Mouse (Mus musculus) small intestine, adult 2 months (tissue): Measurements from ENCODE around the gene Ptrh2. TPM values are rescaled to one million over a fixed set of nuclear protein-coding genes. Genes with fewer than 3 reads are reported as not detected.

Experiments used
- H3K27ac ChIP-seq: fragments of 200-500 bp; 2 replicates; pipeline ENCODE4 v1.5.1; 2012; ENCODE audit warnings: low read depth, low read length, control low read depth, inconsistent platforms; ENCODE audit not compliant: insufficient read depth
- H3K27me3 ChIP-seq: fragments of 200-500 bp; 2 replicates; pipeline ENCODE4 v1.6.1; 2012; ENCODE audit warnings: mild to moderate bottlenecking, moderate library complexity, low read length, inconsistent platforms; ENCODE audit not compliant: control insufficient read depth, insufficient read depth
- H3K36me3 ChIP-seq: fragments of 200-500 bp; 2 replicates; pipeline ENCODE4 v1.6.1; 2012; ENCODE audit warnings: mild to moderate bottlenecking, low read length, control low read depth, inconsistent platforms; ENCODE audit not compliant: control insufficient read depth, insufficient read depth
- H3K4me1 ChIP-seq: fragments of 200-500 bp; 2 replicates; pipeline ENCODE4 v1.6.1; 2012; ENCODE audit warnings: low read length, inconsistent platforms, mixed read lengths; ENCODE audit not compliant: control insufficient read depth, insufficient read depth, insufficient read length
- H3K4me3 ChIP-seq: fragments of 200-500 bp; 2 replicates; pipeline ENCODE4 v1.5.1; 2012; ENCODE audit warnings: low read depth, mild to moderate bottlenecking, control low read depth, inconsistent platforms, low read length, moderate library complexity
- CTCF ChIP-seq: fragments of 200-500 bp; IDR thresholded peaks from 2 replicates; pipeline ENCODE4 v1.5.1; 2012; ENCODE audit warnings: low read depth, mild to moderate bottlenecking, control low read depth, inconsistent platforms, low read length, moderate library complexity, mixed read lengths; ENCODE audit not compliant: insufficient replicate concordance, insufficient read length; ENCODE audit errors: extremely low read depth
- POLR2A ChIP-seq: fragments of 200-500 bp; IDR thresholded peaks from 2 replicates; pipeline ENCODE4 v1.6.1; 2012; ENCODE audit warnings: low read depth, mild to moderate bottlenecking, control low read depth, inconsistent platforms, low read length, moderate library complexity
- WGBS: fragments of 180-500 bp; shearing (Covaris S2); methylation state at CpG from one replicate; pipeline ENCODE4 v1.1.7; 2018; 5-methylcytosine and 5-hydroxymethylcytosine counted together
- polyA plus RNA-seq: library from polyadenylated mRNA; depleted of rRNA; stranded (reverse); fragments of >200 nt; gene quantifications from 2 replicates; pipeline ENCODE4 v1.2.3, GENCODE M21; 2012

Gene Ptrh2
- polyA plus RNA-seq, 1 experiment = 1.5 TPM

- Histone ChIP-seq H3K4me1 (no peaks in the 10 kb centered on the region), H3K4me3 (no peak overlapping the region), H3K27me3 (no peaks in the 10 kb centered on the region), H3K36me3 (peaks cover 37% of the 10 kb centered on the region), H3K27ac (no peak overlapping the region)
- TF ChIP-seq POLR2A = no peak
- TF ChIP-seq CTCF = no peak
- WGBS = 60% methylated on average over 4 of the region's 4 CpGs
Measured at GRCm38 (mm10) chr11:86656849-86657567, 26.8 kb upstream of the Ptrh2 start.

- no peaks in the 10 kb centered on the region for H3K4me1 ChIP-seq
- TF ChIP-seq POLR2A (no peak), CTCF (no peak)
- no peak overlapping the region for H3K27ac ChIP-seq
- peaks cover 41% of the 10 kb centered on the region for H3K36me3 ChIP-seq
- H3K4me3 ChIP-seq = no peak overlapping the region
- H3K27me3 ChIP-seq = no peaks in the 10 kb centered on the region
Measured at GRCm38 (mm10) chr11:86657863-86658262, 25.9 kb upstream of the Ptrh2 start.

- no peak overlapping the region for H3K27ac ChIP-seq
- H3K27me3 ChIP-seq = no peaks in the 10 kb centered on the region
- H3K4me3 ChIP-seq = no peak overlapping the region
- TF ChIP-seq POLR2A (no peak), CTCF (no peak)
- 90% methylated on average over 8 of the region's 8 CpGs for WGBS
- H3K36me3 ChIP-seq = peaks cover 42% of the 10 kb centered on the region
- no peaks in the 10 kb centered on the region for H3K4me1 ChIP-seq
Measured at GRCm38 (mm10) chr11:86662986-86663895, 20.5 kb upstream of the Ptrh2 start.

GRCm38 (mm10) chr11:86663977-86664376 is 19.8 kb upstream of the Ptrh2 start:
- TF ChIP-seq POLR2A = no peak
- no peak for TF ChIP-seq CTCF
- Histone ChIP-seq H3K4me3 (no peak overlapping the region), H3K27ac (no peak overlapping the region), H3K4me1 (no peaks in the 10 kb centered on the region), H3K36me3 (peaks cover 38% of the 10 kb centered on the region), H3K27me3 (no peaks in the 10 kb centered on the region)

GRCm38 (mm10) chr11:86664406-86664805 is 19.4 kb upstream of the Ptrh2 start:
- peaks cover 36% of the 10 kb centered on the region for H3K36me3 ChIP-seq
- no peak for TF ChIP-seq CTCF
- no peak for TF ChIP-seq POLR2A
- no peak overlapping the region for H3K4me3 ChIP-seq
- H3K27me3 ChIP-seq = no peaks in the 10 kb centered on the region
- no peaks in the 10 kb centered on the region for H3K4me1 ChIP-seq
- no peak overlapping the region for H3K27ac ChIP-seq
- 93% methylated on average over 3 of the region's 3 CpGs for WGBS

GRCm38 (mm10) chr11:86667553-86667952 is 16.2 kb upstream of the Ptrh2 start:
- Histone ChIP-seq H3K27me3 (no peaks in the 10 kb centered on the region), H3K36me3 (peaks cover 15% of the 10 kb centered on the region), H3K4me3 (no peak overlapping the region), H3K4me1 (no peaks in the 10 kb centered on the region), H3K27ac (no peak overlapping the region)
- TF ChIP-seq CTCF = no peak
- no peak for TF ChIP-seq POLR2A
- WGBS = 64% methylated on average over 2 of the region's 2 CpGs

- Histone ChIP-seq H3K4me3 (no peak overlapping the region), H3K4me1 (no peaks in the 10 kb centered on the region), H3K36me3 (peaks cover 13% of the 10 kb centered on the region), H3K27ac (no peak overlapping the region), H3K27me3 (no peaks in the 10 kb centered on the region)
- TF ChIP-seq POLR2A = no peak
- TF ChIP-seq CTCF = no peak
- WGBS = 57% methylated on average over 3 of the region's 3 CpGs
Measured at GRCm38 (mm10) chr11:86668169-86668568, 15.6 kb upstream of the Ptrh2 start.
